Mouse (Mus musculus) cerebellum, adult 9-10 months (tissue): ENCODE results near the gene Btf3l4.
A peak's percentile ranks its signal among the peaks of the same experiment; 100 is the strongest.

Experiments used
- DNase-seq: peaks from one replicate; pipeline ENCODE4 v3.0.0; 2022

Btf3l4 gene

GRCm38 (mm10) chr4:108811550-108811949 lies 21.9 kb downstream of the Btf3l4 start:
- DNase-seq: no peak

GRCm38 (mm10) chr4:108811142-108811541 lies 22.3 kb downstream of the Btf3l4 start:
- DNase-seq: no peak

GRCm38 (mm10) chr4:108803535-108803934 lies 29.9 kb downstream of the Btf3l4 start:
- no peak for DNase-seq

- peak; percentile 74 for DNase-seq
Observed at GRCm38 (mm10) chr4:108798083-108798830, 35.2 kb downstream of the Btf3l4 start.

GRCm38 (mm10) chr4:108796701-108797100 lies 36.7 kb downstream of the Btf3l4 start:
- no peak for DNase-seq

- DNase-seq: no peak
Observed at GRCm38 (mm10) chr4:108793941-108794340, 39.5 kb downstream of the Btf3l4 start.

- no peak for DNase-seq
Observed at GRCm38 (mm10) chr4:108790507-108790906, 42.9 kb downstream of the Btf3l4 start.

GRCm38 (mm10) chr4:108789258-108789936 lies 44.0 kb downstream of the Btf3l4 start:
- DNase-seq: no peak

- peak; percentile 59 for DNase-seq
Observed at GRCm38 (mm10) chr4:108782421-108783085, 50.9 kb downstream of the Btf3l4 start.

GRCm38 (mm10) chr4:108781596-108781995 lies 51.8 kb downstream of the Btf3l4 start:
- peak; percentile 70 for DNase-seq

- DNase-seq: peak; percentile 73
Observed at GRCm38 (mm10) chr4:108780864-108781205, 52.6 kb downstream of the Btf3l4 start.

- peak; percentile 69 for DNase-seq
Observed at GRCm38 (mm10) chr4:108780057-108780863, 53.2 kb downstream of the Btf3l4 start, which contains the start of gene Zfyve9. Zfyve9 (minus strand) TSS chr4:108780798.

- no peak for DNase-seq
Observed at GRCm38 (mm10) chr4:108779763-108780056, 53.7 kb downstream of the Btf3l4 start.

- no peak for DNase-seq
Observed at GRCm38 (mm10) chr4:108768527-108768926, 64.9 kb downstream of the Btf3l4 start.
